Mouse (Mus musculus): ENCODE measurements around the gene Cpne8. TPM values are rescaled to one million over a fixed set of nuclear protein-coding genes. Genes with fewer than 3 reads are reported as not detected.
"Not testable (repeated sequence)": the region's sequence is repeated elsewhere in the genome, so short reads cannot be mapped to it uniquely, and the experiment has no call there.

Cpne8 gene
- polyA plus RNA-seq, 1 experiment from 2014 or later, result 7.1 TPM

DNA sequence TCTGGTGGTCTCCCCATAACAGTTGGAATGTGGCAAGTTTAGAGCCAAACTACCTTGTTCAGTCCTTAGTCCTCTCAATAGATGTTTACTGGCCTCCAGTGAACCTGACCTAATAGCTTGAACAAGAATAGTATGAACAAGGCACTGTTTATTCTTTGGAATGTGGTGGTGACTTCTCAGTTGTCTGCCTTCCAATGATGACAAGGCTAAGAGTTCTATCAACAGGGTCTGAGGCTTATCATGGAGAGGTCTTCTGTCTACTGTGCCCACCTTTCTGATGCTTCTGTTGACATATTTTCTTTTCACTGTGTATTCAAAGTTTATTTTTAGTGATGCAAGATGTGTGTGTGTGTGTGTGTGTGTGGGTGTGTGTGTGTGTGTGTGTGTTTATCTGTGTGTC is 137.1 kb downstream of the Cpne8 start:
- Histone ChIP-seq H3K9ac (replicated peaks) (no peak overlapping the region), H3K9me3 (no peaks in the 10 kb centered on the region)

GRCm38 (mm10) chr15:90536311-90537202 is 142.7 kb downstream of the Cpne8 start:
- H3K4me1 ChIP-seq, result peaks cover 3% of the 10 kb centered on the region; the same call in 1 of the 2 replicates
- ATAC-seq (replicated peaks), result no peak
- WGBS, result 84% methylated on average over 5 of the region's 5 CpGs

More for the DNA sequence above, 137.1 kb downstream of the Cpne8 start:
- H3K4me2 ChIP-seq (replicated peaks), result no peak overlapping the region
- no peaks in the 10 kb centered on the region for H3K36me3 ChIP-seq
- H3K4me1 ChIP-seq, result no peaks in the 10 kb centered on the region
- no peak for ATAC-seq (replicated peaks)
- no peaks in the 10 kb centered on the region for H3K27me3 ChIP-seq
- no peak overlapping the region for H3K4me3 ChIP-seq
- no peak overlapping the region for H3K27ac ChIP-seq (replicated peaks)

DNA sequence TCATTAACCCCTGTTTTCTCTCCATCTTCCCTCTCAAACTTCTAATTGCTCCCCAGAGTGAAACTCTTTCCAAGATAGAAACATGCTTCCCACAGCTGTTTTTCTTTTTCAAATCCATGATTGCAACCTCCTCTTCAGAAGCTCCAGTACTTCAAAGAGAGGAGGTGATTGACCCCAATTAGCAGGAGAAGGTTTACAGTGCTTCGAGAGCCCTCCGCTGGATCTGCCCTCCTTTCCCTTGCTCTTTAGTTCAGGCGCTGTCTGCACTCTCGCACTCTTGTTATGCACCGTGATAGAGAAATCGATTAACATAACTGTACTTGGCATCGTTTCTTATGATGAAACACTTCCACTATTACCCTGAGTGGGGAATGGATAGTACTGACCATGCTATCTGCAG is 143.5 kb downstream of the Cpne8 start:
- Histone ChIP-seq H3K27me3 (no peaks in the 10 kb centered on the region), H3K4me2 (replicated peaks) (no peak overlapping the region), H3K4me3 (no peak overlapping the region), H3K27ac (replicated peaks) (no peak overlapping the region), H3K9me3 (no peaks in the 10 kb centered on the region), H3K36me3 (no peaks in the 10 kb centered on the region), H3K9ac (replicated peaks) (no peak overlapping the region), H3K4me1 (peaks cover 3% of the 10 kb centered on the region; the same call in 1 of the 2 replicates)
- no peak for ATAC-seq (replicated peaks)
- 34% methylated on average over 7 of the region's 7 CpGs for WGBS

More at GRCm38 (mm10) chr15:90536311-90537202, 142.7 kb downstream of the Cpne8 start:
- Histone ChIP-seq H3K9me3 (no peaks in the 10 kb centered on the region), H3K36me3 (no peaks in the 10 kb centered on the region), H3K4me2 (replicated peaks) (no peak overlapping the region), H3K4me3 (no peak overlapping the region), H3K9ac (replicated peaks) (no peak overlapping the region), H3K27me3 (no peaks in the 10 kb centered on the region), H3K27ac (replicated peaks) (no peak overlapping the region)

DNA sequence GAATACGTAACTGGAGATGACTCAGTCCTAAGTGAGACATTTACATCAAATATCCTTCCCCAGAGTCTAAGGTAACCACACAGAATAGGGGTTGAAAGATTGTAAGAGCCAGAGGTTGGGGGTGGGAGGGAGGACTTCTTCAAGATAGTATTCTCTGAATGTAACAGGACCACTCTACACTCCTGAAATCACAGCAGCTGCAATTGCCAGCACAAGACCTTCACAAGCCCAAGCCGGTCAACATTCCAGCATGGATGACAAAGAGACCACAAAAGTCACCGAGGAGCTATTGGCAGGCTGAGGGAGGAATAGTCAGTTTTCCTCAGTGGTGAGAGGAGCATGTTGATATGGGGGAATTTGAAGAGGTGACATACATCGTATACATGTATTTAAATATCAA is 166.5 kb downstream of the Cpne8 start:
- Histone ChIP-seq H3K4me1 (no peaks in the 10 kb centered on the region), H3K9me3 (no peaks in the 10 kb centered on the region), H3K36me3 (no peaks in the 10 kb centered on the region), H3K4me3 (no peak overlapping the region), H3K27ac (replicated peaks) (no peak overlapping the region), H3K9ac (replicated peaks) (no peak overlapping the region), H3K27me3 (no peaks in the 10 kb centered on the region), H3K4me2 (replicated peaks) (no peak overlapping the region)
- ATAC-seq (replicated peaks), result no peak
- 97% methylated on average over 4 of the region's 4 CpGs for WGBS

GRCm38 (mm10) chr15:90497080-90497479 is 182.2 kb downstream of the Cpne8 start:
- Histone ChIP-seq H3K9ac (replicated peaks) (no peak overlapping the region), H3K27me3 (no peaks in the 10 kb centered on the region), H3K36me3 (no peaks in the 10 kb centered on the region), H3K4me1 (no peaks in the 10 kb centered on the region), H3K4me2 (replicated peaks) (no peak overlapping the region), H3K27ac (replicated peaks) (no peak overlapping the region), H3K4me3 (no peak overlapping the region), H3K9me3 (no peaks in the 10 kb centered on the region)
- ATAC-seq (replicated peaks), result no peak
- WGBS, result 86% methylated on average over 3 of the region's 3 CpGs

DNA sequence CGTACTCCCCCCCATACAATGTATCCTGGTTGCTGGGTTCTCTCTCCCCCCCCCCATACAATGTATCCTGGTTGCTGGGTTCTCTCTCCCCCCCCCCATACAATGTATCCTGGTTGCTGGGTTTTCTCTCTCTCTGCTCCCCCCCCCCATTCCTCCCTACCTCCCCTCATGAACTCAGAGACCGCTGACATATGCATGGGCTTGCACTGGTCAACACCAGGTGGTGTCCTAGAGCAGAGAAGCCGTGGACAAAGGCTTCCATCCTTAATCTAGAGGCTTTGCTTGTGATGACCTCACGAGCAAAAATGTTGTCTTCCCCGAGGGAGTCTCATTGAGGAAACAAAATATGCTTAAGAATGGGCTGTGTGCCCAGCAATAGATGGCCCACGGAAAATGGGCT is 187.7 kb downstream of the Cpne8 start:
- H3K9me3 ChIP-seq, result no peaks in the 10 kb centered on the region
- no peaks in the 10 kb centered on the region for H3K36me3 ChIP-seq
- no peaks in the 10 kb centered on the region for H3K4me1 ChIP-seq
- WGBS, result 69% methylated on average over 6 of the region's 6 CpGs
- H3K9ac ChIP-seq (replicated peaks), result no peak overlapping the region
- H3K27me3 ChIP-seq, result no peaks in the 10 kb centered on the region
- no peak for ATAC-seq (replicated peaks)
- H3K4me2 ChIP-seq (replicated peaks), result no peak overlapping the region
- H3K4me3 ChIP-seq, result no peak overlapping the region
- no peak overlapping the region for H3K27ac ChIP-seq (replicated peaks)

GRCm38 (mm10) chr15:90490186-90490585 is 189.0 kb downstream of the Cpne8 start:
- Histone ChIP-seq H3K4me3 (no peak overlapping the region), H3K4me1 (no peaks in the 10 kb centered on the region), H3K9me3 (no peaks in the 10 kb centered on the region), H3K9ac (replicated peaks) (no peak overlapping the region), H3K36me3 (no peaks in the 10 kb centered on the region), H3K4me2 (replicated peaks) (no peak overlapping the region), H3K27me3 (no peaks in the 10 kb centered on the region), H3K27ac (replicated peaks) (no peak overlapping the region)
- WGBS, result 88% methylated on average over 7 of the region's 7 CpGs
- ATAC-seq (replicated peaks), result no peak

DNA sequence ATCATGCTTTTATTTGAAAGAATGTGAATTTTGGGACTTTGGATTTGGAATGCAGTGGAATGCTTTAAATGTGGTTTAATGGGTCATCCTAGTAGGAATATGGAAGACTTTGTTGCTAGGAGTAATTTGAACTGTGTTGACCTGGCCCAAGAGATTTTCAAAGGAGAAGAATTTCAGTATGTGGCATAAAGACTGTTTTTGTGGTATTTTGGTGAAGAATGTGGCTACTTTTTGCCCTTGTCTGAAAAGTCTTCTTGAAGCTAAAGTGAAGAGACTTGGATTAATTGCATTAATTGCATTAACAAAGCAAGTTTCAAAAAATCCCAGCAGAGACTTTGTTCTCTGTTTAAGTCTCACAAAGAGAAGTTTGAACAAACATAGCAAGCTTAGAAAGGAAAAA is 208.7 kb downstream of the Cpne8 start:
- not testable (repeated sequence) for H3K4me2 ChIP-seq (replicated peaks); H3K9me3 ChIP-seq; H3K4me1 ChIP-seq; H3K27me3 ChIP-seq; ATAC-seq (replicated peaks); H3K36me3 ChIP-seq; H3K27ac ChIP-seq (replicated peaks); H3K4me3 ChIP-seq; H3K9ac ChIP-seq (replicated peaks)

GRCm38 (mm10) chr15:90463281-90463680 is 216.0 kb downstream of the Cpne8 start:
- H3K9ac ChIP-seq (replicated peaks), result no peak overlapping the region
- ATAC-seq (replicated peaks), result no peak
- H3K36me3 ChIP-seq, result no peaks in the 10 kb centered on the region
- no peak overlapping the region for H3K4me2 ChIP-seq (replicated peaks)
- no peak overlapping the region for H3K27ac ChIP-seq (replicated peaks)
- 54% methylated on average over 2 of the region's 2 CpGs for WGBS
- H3K9me3 ChIP-seq, result no peaks in the 10 kb centered on the region
- no peaks in the 10 kb centered on the region for H3K27me3 ChIP-seq
- H3K4me1 ChIP-seq, result no peaks in the 10 kb centered on the region
- H3K4me3 ChIP-seq, result no peak overlapping the region

- no peak overlapping the region for H3K9ac ChIP-seq (replicated peaks)
- no peak overlapping the region for H3K4me2 ChIP-seq (replicated peaks)
- H3K9me3 ChIP-seq, result no peaks in the 10 kb centered on the region
- ATAC-seq (replicated peaks), result no peak
- no peak overlapping the region for H3K4me3 ChIP-seq
- no peaks in the 10 kb centered on the region for H3K27me3 ChIP-seq
- no peaks in the 10 kb centered on the region for H3K36me3 ChIP-seq
- H3K27ac ChIP-seq (replicated peaks), result no peak overlapping the region
- no peaks in the 10 kb centered on the region for H3K4me1 ChIP-seq
- WGBS, result 94% methylated on average over 1 of the region's 1 CpGs
These were observed 233.2 kb downstream of the Cpne8 start for GRCm38 (mm10) chr15:90446076-90446475.
